Mouse (Mus musculus) midbrain, embryonic 11.5 days (tissue): ENCODE measurements around the gene Zdhhc17. TPM values are rescaled to one million over a fixed set of nuclear protein-coding genes. Genes with fewer than 3 reads are reported as not detected.

ENCODE experiments used
- ATAC-seq: fragments of 200-750 bp; cut with Nextera tagmentation; 2 replicates; pipeline ENCODE4 v1.8.0; 2017; ENCODE audit warnings: moderate TSS enrichment, moderate library complexity; ENCODE audit not compliant: low FRiP score
- DNase-seq: peaks from one replicate; pipeline ENCODE4 v3.0.0; 2015; ENCODE audit warnings: low spot score; ENCODE audit errors: missing footprints
- H3K27ac ChIP-seq: fragments of 300-500 bp; sonication (generic); 2 replicates; pipeline ENCODE4 v1.5.1; 2014; ENCODE audit warnings: low read depth, low read length
- H3K27me3 ChIP-seq: fragments of 300-500 bp; sonication (generic); 2 replicates; pipeline ENCODE4 v1.6.1; 2014; ENCODE audit warnings: mild to moderate bottlenecking, low read length, moderate library complexity, mixed read lengths; ENCODE audit not compliant: control insufficient read depth, insufficient read depth
- H3K36me3 ChIP-seq: fragments of 300-500 bp; sonication (generic); 2 replicates; pipeline ENCODE4 v1.6.1; 2014; ENCODE audit warnings: mild to moderate bottlenecking, low read length, moderate library complexity, mixed read lengths; ENCODE audit not compliant: control insufficient read depth, insufficient read depth
- H3K4me1 ChIP-seq: fragments of 300-500 bp; sonication (generic); 2 replicates; pipeline ENCODE4 v1.6.1; 2014; ENCODE audit warnings: low read length; ENCODE audit not compliant: control insufficient read depth, insufficient read depth
- H3K4me2 ChIP-seq: fragments of 300-500 bp; sonication (generic); 2 replicates; pipeline ENCODE4 v1.6.1; 2014; ENCODE audit warnings: mild to moderate bottlenecking, moderate library complexity
- H3K4me3 ChIP-seq: fragments of 300-500 bp; sonication (generic); 2 replicates; pipeline ENCODE4 v1.5.1; 2014; ENCODE audit warnings: low read depth, low read length
- H3K9ac ChIP-seq: fragments of 300-500 bp; sonication (generic); 2 replicates; pipeline ENCODE4 v1.6.1; 2014; ENCODE audit warnings: low read length
- H3K9me3 ChIP-seq: fragments of 300-500 bp; sonication (generic); 2 replicates; pipeline ENCODE4 v1.6.1; 2016; ENCODE audit warnings: low read length; ENCODE audit not compliant: control insufficient read depth
- WGBS: fragments of 180-500 bp; shearing (Covaris S2); extraction: QIAGEN DNeasy Blood & Tissue Kit; methylation state at CpG from one replicate; pipeline ENCODE4 v1.1.7; 2014; 5-methylcytosine and 5-hydroxymethylcytosine counted together
- polyA plus RNA-seq: library from polyadenylated mRNA; unstranded; fragments of >200 nt; fragmentation: Nextera tagmentation; extraction: Ambion mirVana; gene quantifications from 2 replicates; pipeline ENCODE4 v1.2.1, GENCODE M21; 2014

Gene Zdhhc17
- polyA plus RNA-seq, 1 experiment from 2014 or later = 30.3 TPM

- H3K4me1 ChIP-seq = no peaks in the 10 kb centered on the region
- no peak overlapping the region for H3K4me3 ChIP-seq
- no peak overlapping the region for H3K4me2 ChIP-seq
- no peaks in the 10 kb centered on the region for H3K9me3 ChIP-seq
- H3K27ac ChIP-seq = no peak overlapping the region
- H3K27me3 ChIP-seq = no peaks in the 10 kb centered on the region
- H3K9ac ChIP-seq = no peak overlapping the region
- H3K36me3 ChIP-seq = no peaks in the 10 kb centered on the region
- ATAC-seq = peak; percentile 73; the same call in 1 of the 2 replicates
- no peak for DNase-seq
- WGBS = 6% methylated on average over 1 of the region's 1 CpGs
These were observed 33.9 kb downstream of the Zdhhc17 start for GRCm38 (mm10) chr10:110976046-110976445.

GRCm38 (mm10) chr10:110974885-110975284 is 35.1 kb downstream of the Zdhhc17 start:
- Histone ChIP-seq H3K4me3 (no peak overlapping the region), H3K36me3 (no peaks in the 10 kb centered on the region), H3K4me2 (no peak overlapping the region), H3K4me1 (no peaks in the 10 kb centered on the region), H3K27me3 (no peaks in the 10 kb centered on the region), H3K9ac (no peak overlapping the region), H3K27ac (no peak overlapping the region), H3K9me3 (no peaks in the 10 kb centered on the region)
- 66% methylated on average over 1 of the region's 1 CpGs for WGBS
- ATAC-seq (peak; percentile 23; the same call in 1 of the 2 replicates), DNase-seq (no peak)

DNA sequence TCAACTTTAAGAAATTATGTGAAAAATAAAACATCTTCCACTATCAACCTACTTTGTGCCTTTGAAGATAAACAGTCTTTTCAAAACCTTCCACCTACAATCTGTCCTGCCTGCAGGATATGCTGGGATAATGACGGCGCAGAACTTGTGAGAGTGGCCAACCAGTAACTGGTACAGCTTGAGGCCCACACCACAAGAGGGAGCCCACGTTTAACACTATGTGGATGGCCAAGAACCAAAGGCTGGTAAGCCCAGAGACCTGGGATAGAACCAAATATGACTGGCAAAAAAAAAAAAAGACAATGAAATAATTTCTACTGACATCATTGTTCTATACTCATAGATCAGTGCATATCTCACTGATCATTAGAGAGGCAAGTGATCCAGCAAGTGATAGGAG is 35.5 kb downstream of the Zdhhc17 start:
- no peak overlapping the region for H3K4me3 ChIP-seq
- DNase-seq = no peak
- H3K9me3 ChIP-seq = no peaks in the 10 kb centered on the region
- H3K9ac ChIP-seq = no peak overlapping the region
- ATAC-seq = peak; percentile 67; the same call in 1 of the 2 replicates
- WGBS = 58% methylated on average over 3 of the region's 3 CpGs
- no peaks in the 10 kb centered on the region for H3K4me1 ChIP-seq
- no peaks in the 10 kb centered on the region for H3K36me3 ChIP-seq
- H3K27me3 ChIP-seq = no peaks in the 10 kb centered on the region
- no peak overlapping the region for H3K27ac ChIP-seq
- no peak overlapping the region for H3K4me2 ChIP-seq

- Histone ChIP-seq H3K36me3 (no peaks in the 10 kb centered on the region), H3K4me3 (no peak overlapping the region)
- 82% methylated on average over 9 of the region's 9 CpGs for WGBS
These were observed 37.9 kb downstream of the Zdhhc17 start for GRCm38 (mm10) chr10:110971998-110972397.

DNA sequence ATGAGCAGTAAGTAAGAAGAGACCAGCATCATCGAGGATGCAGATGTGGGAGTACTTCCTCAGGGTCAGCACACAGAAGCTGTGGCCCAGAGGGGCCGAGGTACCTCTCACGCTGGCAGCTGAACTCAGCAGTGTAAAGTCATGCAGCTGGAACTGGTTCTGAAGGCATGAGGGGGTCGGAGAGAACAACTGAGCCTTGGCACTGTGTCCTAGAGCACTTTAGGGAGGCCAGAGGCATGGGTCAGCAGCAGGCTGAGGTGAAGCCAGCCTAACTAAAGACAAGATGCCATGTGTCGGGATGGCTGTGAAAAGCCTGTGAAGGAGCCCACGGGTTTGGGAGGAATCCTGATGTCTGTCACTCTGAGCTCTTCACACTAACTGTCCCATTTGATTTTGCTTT is 38.5 kb downstream of the Zdhhc17 start:
- no peak for ATAC-seq
- no peak overlapping the region for H3K27ac ChIP-seq
- H3K9me3 ChIP-seq = no peaks in the 10 kb centered on the region
- 95% methylated on average over 6 of the region's 6 CpGs for WGBS
- H3K36me3 ChIP-seq = no peaks in the 10 kb centered on the region
- no peak overlapping the region for H3K4me2 ChIP-seq
- H3K4me1 ChIP-seq = no peaks in the 10 kb centered on the region
- H3K27me3 ChIP-seq = no peaks in the 10 kb centered on the region
- no peak overlapping the region for H3K9ac ChIP-seq
- no peak overlapping the region for H3K4me3 ChIP-seq
- DNase-seq = no peak

More at GRCm38 (mm10) chr10:110971998-110972397, 37.9 kb downstream of the Zdhhc17 start:
- DNase-seq (no peak), ATAC-seq (no peak)
- Histone ChIP-seq H3K9me3 (no peaks in the 10 kb centered on the region), H3K27me3 (no peaks in the 10 kb centered on the region), H3K4me2 (no peak overlapping the region), H3K27ac (no peak overlapping the region), H3K4me1 (no peaks in the 10 kb centered on the region), H3K9ac (no peak overlapping the region)

DNA sequence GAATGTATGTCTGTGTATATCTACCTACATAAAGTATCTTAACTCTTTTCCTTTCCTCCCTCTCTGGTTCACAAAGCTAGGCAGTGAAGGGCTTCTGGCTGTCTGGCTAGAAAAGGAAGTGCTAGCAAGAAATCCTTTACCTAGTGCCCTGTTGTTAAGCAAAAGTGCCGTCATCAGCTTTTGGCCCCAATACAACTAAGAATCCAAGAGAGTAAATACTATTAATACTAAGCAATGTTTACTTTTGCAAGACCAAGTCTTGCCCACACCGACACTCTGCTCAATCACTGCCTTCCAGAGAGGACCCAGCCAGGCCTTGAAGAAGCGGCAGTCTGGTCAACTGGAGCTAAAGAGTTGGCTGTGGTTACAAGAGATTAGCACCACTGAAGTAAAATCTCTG is 38.9 kb downstream of the Zdhhc17 start:
- WGBS = 85% methylated on average over 3 of the region's 3 CpGs
- Histone ChIP-seq H3K4me1 (no peaks in the 10 kb centered on the region), H3K27ac (no peak overlapping the region), H3K27me3 (no peaks in the 10 kb centered on the region), H3K9ac (no peak overlapping the region), H3K36me3 (no peaks in the 10 kb centered on the region), H3K4me2 (no peak overlapping the region), H3K4me3 (no peak overlapping the region), H3K9me3 (no peaks in the 10 kb centered on the region)
- DNase-seq (no peak), ATAC-seq (no peak)

DNA sequence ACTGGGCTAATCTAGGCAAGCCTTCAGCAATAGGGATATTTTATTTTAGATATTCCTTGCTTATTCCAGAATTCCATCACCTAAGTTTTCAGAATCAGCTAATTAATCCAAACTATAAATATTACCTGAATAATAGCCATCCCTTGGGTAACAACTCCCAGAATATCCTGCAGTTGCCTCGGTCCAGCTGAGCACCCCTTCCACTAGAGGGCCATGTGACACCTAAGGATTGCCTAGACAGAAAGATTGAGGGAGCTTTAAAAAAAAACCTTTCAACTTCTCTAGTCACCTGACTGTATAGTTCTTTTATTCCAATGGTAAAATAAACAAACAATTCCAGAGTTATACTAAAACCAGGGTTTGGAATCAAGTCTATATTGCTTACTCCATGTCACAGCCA is 47.8 kb downstream of the Zdhhc17 start:
- 59% methylated on average over 1 of the region's 1 CpGs for WGBS
- Histone ChIP-seq H3K9ac (no peak overlapping the region), H3K36me3 (peaks cover 5% of the 10 kb centered on the region; the same call in 1 of the 2 replicates), H3K27me3 (no peaks in the 10 kb centered on the region), H3K4me3 (no peak overlapping the region), H3K4me1 (no peaks in the 10 kb centered on the region), H3K9me3 (no peaks in the 10 kb centered on the region), H3K27ac (no peak overlapping the region), H3K4me2 (no peak overlapping the region)
- ATAC-seq = no peak
- no peak for DNase-seq

GRCm38 (mm10) chr10:110960841-110961240 is 49.1 kb downstream of the Zdhhc17 start:
- DNase-seq = no peak
- H3K4me1 ChIP-seq = no peaks in the 10 kb centered on the region
- no peaks in the 10 kb centered on the region for H3K27me3 ChIP-seq
- no peak for ATAC-seq
- H3K4me2 ChIP-seq = no peak overlapping the region
- H3K9ac ChIP-seq = no peak overlapping the region
- no peak overlapping the region for H3K27ac ChIP-seq
- no peaks in the 10 kb centered on the region for H3K9me3 ChIP-seq
- no peak overlapping the region for H3K4me3 ChIP-seq
- 93% methylated on average over 6 of the region's 6 CpGs for WGBS
- H3K36me3 ChIP-seq = peaks cover 7% of the 10 kb centered on the region; the same call in 1 of the 2 replicates

DNA sequence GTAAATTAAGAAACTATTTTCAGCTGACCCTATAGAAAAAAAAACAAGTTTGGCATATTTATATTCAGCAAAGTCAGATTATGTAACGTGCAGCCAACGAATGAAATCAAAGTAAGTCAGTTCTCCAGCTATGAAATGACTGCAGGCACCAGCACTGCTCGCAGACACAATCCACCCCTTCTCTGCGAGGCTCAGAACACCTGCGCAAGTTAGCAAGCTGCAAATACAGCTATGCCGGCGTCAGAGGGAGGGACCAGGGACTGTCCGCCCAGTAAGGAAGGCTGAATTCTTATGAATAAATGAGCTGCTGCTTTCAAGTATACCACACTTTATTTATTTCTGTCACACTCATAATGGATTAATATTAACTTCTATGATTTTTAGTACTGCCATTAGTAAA is 50.2 kb downstream of the Zdhhc17 start:
- ATAC-seq (no peak), DNase-seq (no peak)
- Histone ChIP-seq H3K4me3 (no peak overlapping the region), H3K4me1 (no peaks in the 10 kb centered on the region), H3K9me3 (no peaks in the 10 kb centered on the region), H3K27ac (no peak overlapping the region), H3K9ac (no peak overlapping the region), H3K27me3 (no peaks in the 10 kb centered on the region), H3K4me2 (no peak overlapping the region), H3K36me3 (peaks cover 10% of the 10 kb centered on the region; the same call in 1 of the 2 replicates)
- WGBS = 94% methylated on average over 8 of the region's 8 CpGs
